Mouse (Mus musculus) megakaryocyte progenitor cell, adult 5-6 weeks (primary cell): Measurements from ENCODE around the gene Mosmo. TPM values are rescaled to one million over a fixed set of nuclear protein-coding genes. Genes with fewer than 3 reads are reported as not detected.

Experiments used
- ATAC-seq: replicated peaks from 2 replicates; pipeline ENCODE4 v1.8.0; 2016; ENCODE audit warnings: mild to moderate bottlenecking, moderate TSS enrichment, inconsistent platforms; ENCODE audit not compliant: poor library complexity
- total RNA-seq, 2 experiments: library from RNA; stranded (forward) in 1 of 2; stranded (reverse) in 1 of 2; fragments of 157-497, 149-512 nt in 1 of 2; fragments of 200-1000 nt in 1 of 2; gene quantifications; 2 replicates each; pipeline versions ENCODE4 v1.2.3 to v1.2.4; 2015 to 2017

The Mosmo gene
- total RNA-seq, 2 experiments from 2014 or later, result 17.2 to 20.4 TPM

DNA sequence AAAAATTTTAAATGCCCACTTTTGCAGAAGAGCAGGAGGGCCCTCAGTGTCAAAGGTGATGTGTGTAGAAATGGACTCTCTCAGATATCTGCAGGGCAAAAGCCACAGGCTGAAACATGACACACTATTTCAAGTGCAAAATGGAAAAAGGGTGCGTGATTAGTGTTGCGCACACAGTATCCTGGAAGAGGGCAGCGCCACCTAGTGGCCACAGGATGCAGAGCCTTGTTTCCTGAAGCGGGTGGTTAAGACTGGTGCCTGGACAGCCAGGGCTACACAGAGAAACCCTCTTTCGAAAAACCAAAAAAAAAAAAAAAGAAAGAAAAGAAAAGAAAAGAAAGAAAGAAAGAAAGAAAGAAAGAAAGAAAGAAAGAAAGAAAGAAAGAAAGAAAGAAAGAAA lies 77.3 kb downstream of the Mosmo start:
- peak; percentile 97 for ATAC-seq

DNA sequence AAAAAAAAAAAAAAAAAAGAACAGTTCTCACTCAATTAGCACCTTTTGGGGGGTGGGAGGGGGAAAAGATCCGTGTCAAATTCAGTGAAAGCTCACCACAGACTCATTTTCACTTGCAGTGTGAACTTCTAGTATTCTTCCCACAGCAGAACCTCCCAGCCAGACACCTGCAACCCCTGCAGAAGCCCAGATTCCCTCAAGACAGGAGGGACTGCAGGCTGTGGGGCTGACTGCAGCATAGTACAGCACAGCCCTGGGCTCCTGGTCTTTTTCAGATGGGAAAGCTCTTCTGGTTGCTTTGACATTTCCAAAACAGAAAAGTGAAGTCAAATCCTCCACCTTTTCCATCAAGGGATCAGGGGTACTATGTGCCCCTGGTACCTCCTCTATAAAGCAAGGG lies 90.0 kb downstream of the Mosmo start:
- no peak for ATAC-seq

DNA sequence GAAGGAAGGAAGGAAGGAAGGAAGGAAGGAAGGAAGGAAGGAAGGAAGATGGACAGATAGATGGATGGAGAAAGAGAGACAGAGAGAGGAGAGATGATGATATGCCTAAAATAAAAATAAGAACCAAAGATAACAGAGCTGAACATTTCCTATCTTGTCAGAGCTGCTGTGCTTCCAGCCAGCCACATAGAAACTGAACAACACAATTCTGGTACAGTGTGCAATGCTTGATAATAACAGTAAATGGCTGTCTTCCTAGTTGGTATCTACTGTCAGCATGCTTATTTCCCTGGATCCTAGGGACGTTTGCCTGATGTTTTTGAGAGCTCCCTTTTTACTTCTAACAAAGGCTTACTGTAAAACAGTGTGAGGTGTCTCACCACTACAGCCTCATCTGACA lies 94.0 kb downstream of the Mosmo start:
- ATAC-seq, result peak; percentile 75

DNA sequence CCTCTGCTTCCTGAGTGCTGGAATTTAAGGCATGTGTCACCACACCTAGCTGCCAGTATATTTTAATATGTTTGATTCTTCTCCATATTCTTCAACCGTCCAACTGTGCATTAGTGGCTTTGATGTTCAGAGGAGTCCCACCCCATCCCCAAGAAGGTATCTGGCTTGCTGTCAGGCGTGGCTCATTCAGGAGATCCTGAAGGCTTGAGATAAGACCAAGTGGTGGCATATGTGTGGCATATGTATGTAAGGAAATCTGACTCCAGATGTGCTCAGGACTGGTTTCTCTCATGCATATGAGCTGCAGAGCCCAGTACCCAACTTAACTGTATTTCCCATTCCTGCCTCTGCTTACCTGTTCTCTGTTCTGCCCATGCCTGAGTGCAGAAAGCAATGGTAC lies 100.6 kb downstream of the Mosmo start:
- peak; percentile 89 for ATAC-seq

Other genes starting within 250 kb of the Mosmo start
- gene Uqcrc2, start 42.4 kb upstream of the Mosmo start, total RNA-seq (2015), result 250 and 261 TPM in 2 replicates
- 165 and 178 TPM in 2 replicates for gene Uqcrc2, start 42.4 kb upstream of the Mosmo start, total RNA-seq (2017)
- gene Pdzd9, start 7.3 kb upstream of the Mosmo start, total RNA-seq (2015), result 0.10 TPM in 1 of 2 replicates, not detected in the other
- gene Pdzd9, start 7.3 kb upstream of the Mosmo start, total RNA-seq (2017), result 0.07 and 0.54 TPM in 2 replicates
- 0.10 TPM in 1 of 2 replicates, not detected in the other for gene Vwa3a, start 61.7 kb downstream of the Mosmo start, total RNA-seq (2015)
- not detected in 2 replicates for gene Vwa3a, start 61.7 kb downstream of the Mosmo start, total RNA-seq (2017)
- not detected in 2 replicates for gene Gm5737, start 134.7 kb downstream of the Mosmo start, total RNA-seq (2015)
- gene Gm5737, start 134.7 kb downstream of the Mosmo start, total RNA-seq (2017), result not detected in 2 replicates
- 32.5 and 34.4 TPM in 2 replicates for gene Eef2k, start 165.2 kb downstream of the Mosmo start, total RNA-seq (2015)
- gene Eef2k, start 165.2 kb downstream of the Mosmo start, total RNA-seq (2017), result 80.5 and 85.0 TPM in 2 replicates
- 14.0 and 15.1 TPM in 2 replicates for gene Polr3e, start 240.1 kb downstream of the Mosmo start, total RNA-seq (2015)
- gene Polr3e, start 240.1 kb downstream of the Mosmo start, total RNA-seq (2017), result 32.6 and 33.0 TPM in 2 replicates